Mouse (Mus musculus): Measurements from ENCODE around the gene Tas2r144. TPM values are rescaled to one million over a fixed set of nuclear protein-coding genes. Genes with fewer than 3 reads are reported as not detected.

Gene Tas2r144
- not detected for total RNA-seq (2021)
- long read RNA-seq, experiment 1 = 0 reads
- long read RNA-seq, experiment 2 = 0 reads

DNA sequence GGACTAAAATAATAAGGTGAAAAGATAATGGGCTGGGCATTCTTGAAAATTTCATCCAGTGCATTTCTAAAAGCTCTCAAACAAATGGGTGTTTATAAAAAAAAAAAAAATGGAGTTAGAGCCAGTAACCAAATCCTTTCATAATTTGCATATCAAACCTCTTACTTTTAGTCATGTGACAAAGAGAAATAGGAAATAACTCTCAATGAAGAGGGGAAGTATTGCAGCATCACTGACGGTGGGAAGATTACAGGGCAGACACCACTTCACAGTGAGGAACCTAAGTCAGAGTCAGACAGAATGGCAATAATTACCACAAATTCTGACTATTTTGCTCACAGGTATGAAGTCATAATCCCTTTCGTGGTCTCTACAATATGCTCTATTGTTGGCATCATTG is at the start of gene Tas2r144:
Gene Tas2r144, plus strand, starts transcription at position 301 of the 400 bp plus-strand sequence.
- no peak for DNase-seq (ENCODE audit: low spot score in 2 of 2)

DNA sequence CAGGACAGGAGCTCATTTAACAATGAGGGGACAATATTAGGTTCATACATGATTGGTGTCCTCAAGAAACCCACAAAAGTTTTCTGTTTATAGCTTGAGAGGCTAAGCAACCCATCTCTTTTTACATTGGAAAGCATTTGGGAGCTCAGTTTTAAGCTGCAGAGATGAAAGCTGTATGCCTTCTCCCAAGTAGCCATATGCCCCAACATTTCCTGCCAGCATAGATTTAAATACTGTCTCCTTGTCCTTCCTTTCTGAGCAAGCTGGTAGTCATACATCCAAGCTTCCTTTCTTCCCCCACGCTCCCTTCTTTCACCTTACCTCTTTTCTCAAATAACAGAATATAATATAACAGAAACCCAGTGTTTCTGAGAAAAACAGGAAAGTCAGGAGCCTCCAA is 32.7 kb upstream of the Tas2r144 start:
- peak; percentile 30 to 36 for DNase-seq (ENCODE audit: low spot score in 2 of 2)

DNA sequence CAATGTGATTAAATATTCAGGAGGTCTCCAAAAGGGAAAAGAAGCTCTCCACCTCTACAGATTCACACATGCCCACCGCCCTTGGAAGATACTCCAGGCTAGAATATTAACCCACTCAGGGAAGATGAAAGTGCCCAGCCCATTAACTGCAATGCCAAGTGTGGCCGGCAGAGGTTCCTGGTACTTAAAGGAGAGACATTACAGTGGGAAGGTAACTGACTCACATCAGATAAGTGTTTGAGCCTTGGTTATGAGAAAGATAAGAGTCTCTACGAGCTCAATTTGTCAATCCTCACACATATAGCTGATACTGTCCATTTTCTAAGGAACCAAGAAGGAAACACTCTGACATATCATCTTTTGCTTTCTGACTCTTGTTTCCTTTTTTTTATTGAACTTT is 28.9 kb upstream of the Tas2r144 start:
- DNase-seq (ENCODE audit: low spot score in 2 of 2) = no peak

DNA sequence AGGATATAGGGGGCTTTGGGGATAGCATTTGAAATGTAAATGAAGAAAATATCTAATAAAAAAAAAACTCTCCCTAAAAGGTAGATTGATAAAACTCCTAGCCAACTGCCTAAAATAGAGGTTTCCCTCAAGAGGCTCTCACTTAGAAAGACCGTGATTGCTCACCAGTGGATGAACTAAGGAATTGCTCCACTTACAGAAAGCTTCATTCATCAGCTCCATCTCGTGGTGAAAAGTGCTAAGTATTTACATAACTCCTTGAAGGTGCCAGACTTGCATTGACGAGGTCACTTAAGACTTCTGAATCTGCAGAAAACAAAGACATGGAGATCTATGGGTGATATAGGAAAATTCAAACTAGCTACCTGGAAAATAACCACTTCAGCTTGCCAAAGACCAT is 17.4 kb upstream of the Tas2r144 start:
- peak; percentile 14 to 21 for DNase-seq (ENCODE audit: low spot score in 2 of 2)

DNA sequence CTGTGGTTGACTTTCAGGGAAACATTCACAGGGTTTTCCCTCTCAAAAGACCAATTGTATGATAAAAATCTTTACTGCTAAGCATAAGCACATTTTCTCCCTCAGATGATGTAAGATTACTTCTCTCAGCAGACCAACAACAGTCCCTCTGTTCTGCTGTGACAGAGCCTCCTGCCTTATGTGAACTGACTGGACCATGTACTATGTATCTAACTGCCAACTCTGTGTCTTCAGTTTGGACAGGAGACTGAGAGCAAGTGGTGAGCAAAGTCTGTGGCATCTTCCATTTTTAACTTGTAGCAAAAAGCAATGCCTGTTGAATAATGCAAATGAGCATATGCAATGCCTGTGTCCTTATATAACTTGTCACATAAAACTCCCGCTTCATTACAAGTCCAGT is 15.6 kb upstream of the Tas2r144 start:
- no peak for DNase-seq (ENCODE audit: low spot score in 2 of 2)

DNA sequence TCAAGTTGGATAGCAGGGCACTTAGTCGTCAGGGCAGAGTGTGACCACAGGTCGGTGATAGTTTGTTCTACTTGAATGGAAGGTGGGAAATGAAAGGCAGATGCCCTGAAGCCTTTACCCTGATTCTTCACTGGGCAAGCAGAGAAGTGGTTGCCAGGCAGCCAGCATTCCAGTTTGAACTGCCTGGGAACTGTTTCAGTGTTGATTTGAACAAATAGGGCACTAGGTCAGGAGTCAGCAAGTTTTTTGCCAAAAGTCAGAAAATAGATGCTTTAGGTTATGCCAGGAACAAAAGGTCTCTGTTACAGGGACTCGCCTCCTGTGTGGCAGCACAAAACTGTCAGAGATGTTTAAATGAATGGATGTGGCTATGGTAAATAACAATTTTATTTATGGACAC is 7.2 kb downstream of the Tas2r144 start:
- no peak for DNase-seq (ENCODE audit: low spot score in 2 of 2)

DNA sequence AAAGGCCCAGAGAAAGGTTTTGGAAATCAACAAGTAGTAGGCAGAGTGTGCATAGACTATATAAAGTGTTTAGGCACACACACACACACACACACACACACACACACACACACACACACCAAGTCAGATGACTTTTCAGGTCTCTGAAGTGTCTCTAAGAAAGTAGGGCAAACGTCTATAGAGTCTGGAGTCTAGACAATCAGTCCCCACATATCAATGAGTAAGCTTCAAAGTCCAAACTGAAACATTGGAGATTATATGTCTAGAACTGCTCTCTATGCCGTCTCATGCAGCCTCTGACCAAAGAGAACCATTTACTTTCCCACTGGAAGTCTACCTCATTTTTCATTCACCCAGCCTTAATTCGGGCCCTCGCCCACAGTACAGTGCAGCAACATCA is 9.9 kb downstream of the Tas2r144 start:
- no peak for DNase-seq (ENCODE audit: low spot score in 2 of 2)

DNA sequence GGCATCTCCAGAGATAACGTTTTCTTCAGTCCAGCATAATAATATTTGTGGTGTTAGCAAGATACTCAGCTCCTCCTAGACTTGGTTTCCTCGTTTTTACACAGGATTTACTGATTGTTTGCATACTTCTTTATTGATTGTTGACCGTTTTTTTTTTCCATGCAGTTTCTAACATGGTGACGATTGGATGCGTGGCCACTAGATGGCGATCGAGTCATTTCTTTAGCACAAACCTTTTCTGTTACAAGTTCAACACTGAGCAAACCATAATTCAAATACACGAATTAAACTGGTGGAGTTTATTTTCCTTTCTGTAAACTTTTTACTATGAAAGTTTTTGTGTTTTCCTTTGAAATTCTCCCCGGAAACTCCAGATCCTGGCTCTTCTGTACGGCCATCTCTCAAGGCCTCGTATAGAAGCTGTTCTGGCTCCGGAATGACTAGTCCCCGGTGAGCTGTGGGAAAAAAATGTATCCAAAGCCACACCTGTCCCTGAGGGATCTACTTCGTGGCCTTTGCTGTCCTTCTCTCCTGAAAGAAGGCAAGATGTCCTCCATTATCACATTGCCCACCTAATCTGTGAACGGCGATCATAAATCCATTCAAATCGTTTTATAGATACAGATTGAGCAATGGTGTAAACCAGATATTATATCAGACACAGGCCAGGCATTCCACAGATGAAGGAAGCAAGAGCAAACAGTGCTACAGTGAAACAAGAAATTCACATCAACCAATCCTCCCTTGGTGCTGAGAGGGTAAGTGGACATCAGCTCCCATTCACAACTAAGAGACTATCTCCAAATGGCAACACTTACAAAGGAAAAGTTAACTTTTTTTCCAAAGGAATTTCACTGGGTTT is 12.3 kb downstream of the Tas2r144 start:
- peak; percentile 58 to 78 for DNase-seq (ENCODE audit: low spot score in 2 of 2)

DNA sequence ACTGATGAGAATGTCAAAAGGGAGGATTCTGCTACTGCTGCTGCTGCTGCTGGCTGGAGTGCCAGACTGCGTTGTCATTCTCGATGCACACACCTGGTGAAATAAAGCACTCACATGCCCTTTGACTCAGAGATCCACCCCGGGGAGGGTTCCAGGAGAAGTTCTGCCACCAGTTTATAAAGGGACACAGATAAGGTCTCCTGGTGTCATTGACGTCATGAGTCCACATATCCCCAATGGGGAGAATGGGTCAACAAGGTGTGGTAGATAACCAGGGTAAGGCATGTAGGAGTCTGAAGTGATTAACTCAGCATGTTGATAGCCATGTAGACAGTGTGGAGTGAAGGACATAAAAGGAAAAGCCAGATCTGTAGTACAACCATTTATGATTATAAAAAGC is 14.5 kb downstream of the Tas2r144 start:
- no peak for DNase-seq (ENCODE audit: low spot score in 2 of 2)

DNA sequence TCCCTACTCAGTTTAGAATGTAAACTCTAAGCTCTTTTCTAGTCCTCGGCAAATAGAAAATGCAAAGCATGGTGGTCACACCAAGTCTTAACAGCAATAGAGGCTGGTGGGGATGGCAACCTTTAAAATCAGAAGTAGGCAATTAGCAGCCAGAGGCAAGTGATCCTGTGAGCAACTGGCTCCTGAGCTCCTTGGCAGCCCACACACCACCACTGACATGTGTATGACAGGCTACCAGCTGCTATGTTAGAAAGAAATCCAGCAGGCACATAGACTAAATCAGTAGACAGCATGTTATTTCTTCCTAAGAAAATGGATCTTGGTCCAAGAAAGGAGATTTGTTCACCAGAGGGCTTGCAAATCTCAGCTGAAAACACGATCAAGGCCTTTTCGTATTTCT is 16.1 kb downstream of the Tas2r144 start:
- DNase-seq (ENCODE audit: low spot score in 2 of 2) = peak; percentile 25 to 47

DNA sequence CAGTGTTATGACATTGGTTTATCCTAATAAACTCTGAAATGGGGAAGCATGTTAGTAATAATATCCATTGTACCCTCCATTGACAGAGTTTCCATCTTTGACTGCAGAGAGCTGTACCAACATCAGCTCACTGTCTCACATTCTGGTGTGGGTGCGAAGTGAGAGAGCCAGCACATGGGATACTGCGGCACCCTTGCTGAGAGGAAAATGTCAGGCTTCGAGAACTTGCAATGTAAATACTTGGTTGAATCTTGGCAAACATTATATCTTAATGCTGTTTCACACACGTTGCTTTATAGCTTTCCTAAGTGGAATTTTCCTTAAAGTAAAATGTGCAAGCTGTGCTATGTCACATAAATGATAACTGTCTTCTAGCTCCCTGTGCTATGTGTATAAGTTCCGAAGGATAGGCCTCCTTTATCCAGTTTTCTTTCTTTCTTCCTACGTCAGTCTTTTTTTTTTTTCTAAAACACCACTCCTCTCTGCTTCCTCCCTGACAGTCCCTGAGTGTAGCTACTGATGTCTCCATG is 22.2 kb downstream of the Tas2r144 start:
- DNase-seq (ENCODE audit: low spot score in 2 of 2) = peak; percentile 24 to 47

DNA sequence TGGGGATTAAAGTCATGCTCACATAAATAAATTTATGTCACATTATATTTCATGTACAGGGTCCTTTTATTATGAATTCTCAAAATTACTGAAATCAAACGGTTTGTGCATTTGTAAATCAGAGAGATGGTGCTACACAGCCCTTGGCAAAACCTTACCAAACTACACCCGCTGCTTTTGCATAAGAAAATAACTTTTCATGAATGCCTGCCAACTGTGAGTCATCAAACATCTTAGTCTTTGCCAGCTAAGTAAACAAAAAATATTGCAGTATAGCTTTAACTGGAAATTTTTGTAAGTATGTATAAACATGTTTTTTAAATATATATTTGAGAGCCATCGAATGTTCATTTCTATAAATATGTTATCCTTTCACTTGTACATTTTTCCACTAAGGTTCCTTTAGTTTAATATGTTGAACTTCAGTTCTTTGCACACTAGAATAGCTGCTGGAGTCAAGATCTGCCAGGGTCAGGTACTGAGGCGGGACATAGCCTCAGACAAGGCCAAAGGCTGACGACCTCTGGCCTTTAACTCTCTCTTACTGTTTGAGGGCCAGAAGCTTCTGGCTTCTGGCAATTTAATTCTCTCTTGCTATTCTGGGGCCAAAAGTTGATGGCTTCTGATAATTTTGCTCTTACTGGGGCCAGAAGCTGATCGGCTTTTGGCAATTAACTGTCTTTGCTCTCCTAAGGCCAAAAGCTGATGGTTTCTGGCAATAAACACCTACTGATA is 26.4 kb downstream of the Tas2r144 start:
- no peak for DNase-seq (ENCODE audit: low spot score in 2 of 2)

DNA sequence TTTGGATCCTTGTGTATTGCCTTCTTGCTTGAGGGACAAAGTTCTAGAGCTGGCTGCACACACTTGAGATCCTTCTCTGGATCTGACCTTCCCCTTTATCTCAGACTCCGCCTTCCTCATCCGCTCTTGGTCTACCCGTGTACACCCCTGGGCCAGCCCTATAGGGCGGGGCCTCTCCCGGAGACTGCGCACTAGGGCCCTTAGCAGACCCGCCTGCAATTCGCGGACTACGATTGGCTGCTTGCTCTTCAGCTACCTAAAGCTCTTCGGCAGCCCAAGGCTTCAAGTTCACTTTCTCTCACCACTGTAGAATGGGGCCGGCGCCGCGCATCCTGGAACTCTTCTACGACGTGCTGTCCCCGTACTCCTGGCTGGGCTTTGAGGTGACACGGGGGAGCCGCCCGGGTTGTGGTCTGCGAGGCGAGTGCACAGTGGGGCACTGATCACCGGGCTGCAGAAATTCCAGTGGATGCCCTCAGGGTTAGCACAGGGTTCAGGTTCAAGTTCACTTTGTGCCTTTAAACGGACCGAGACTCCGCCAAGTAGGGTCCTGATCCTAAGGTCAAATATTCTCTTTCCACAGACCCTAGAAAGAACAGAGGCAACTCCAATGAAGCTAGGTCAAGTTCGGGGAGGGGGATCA is 30.7 kb downstream of the Tas2r144 start, which contains the start of gene Gstk1:
Gene Gstk1, plus strand, starts transcription at position 225 of the 643 bp plus-strand sequence.
- peak; percentile 61 to 71 for DNase-seq (ENCODE audit: low spot score in 2 of 2)

DNA sequence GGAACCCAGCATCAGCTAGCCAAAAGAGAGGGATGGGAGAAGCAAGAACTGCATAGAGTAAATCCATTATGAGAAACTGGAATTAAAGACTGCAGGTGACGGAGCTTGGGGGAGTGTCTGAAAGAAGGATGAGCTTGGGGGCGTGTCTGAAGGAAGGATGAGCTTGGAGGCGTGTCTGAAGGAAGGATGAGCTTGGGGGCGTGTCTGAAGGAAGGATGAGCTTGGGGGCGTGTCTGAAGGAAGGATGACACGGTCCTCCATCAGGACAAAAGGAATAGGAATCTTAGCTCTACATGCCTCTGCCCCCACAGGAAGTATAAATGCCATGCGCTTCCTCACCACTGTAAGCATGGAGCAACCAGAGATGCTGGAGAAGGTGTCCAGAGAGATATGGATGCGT is 32.0 kb downstream of the Tas2r144 start:
- DNase-seq (ENCODE audit: low spot score in 2 of 2) = no peak

DNA sequence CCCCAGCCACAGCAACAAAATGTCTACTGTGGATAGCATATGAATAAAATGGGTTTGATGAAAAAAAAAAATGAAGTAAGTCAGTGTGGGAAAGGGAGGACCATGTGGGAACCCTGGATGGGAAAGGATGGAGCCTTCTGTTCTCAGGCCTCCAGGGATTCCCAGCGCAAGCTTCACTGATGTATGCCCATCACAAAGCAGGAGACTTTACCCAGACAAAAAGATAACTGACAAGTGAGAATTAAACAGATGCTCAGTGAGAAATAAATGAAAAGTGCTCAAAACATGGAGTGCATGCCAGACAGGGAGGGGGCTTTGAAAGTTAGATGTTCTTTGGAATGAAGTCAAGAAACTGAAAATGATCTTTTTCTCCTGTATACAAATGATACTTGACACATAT is 32.9 kb downstream of the Tas2r144 start:
- DNase-seq (ENCODE audit: low spot score in 2 of 2) = no peak

DNA sequence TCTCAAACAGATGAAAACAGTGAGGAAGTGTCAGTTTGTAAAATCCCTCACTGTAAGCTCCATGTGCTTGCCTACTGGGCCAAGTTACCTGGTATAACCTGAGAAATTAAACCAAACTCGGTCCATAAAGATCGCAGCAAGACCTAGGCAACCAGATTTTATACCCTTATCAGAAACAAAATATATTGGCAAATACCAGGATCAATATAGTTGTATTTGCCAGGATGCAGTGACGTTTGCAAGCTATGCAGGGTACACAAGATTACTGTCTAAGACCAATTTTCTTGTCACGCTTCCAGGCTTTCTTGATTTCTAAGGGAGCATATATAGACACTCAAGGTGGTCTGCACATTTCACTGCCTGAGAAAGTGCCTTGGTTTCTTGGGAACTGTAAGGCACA is 36.7 kb downstream of the Tas2r144 start:
- no peak for DNase-seq (ENCODE audit: low spot score in 2 of 2)

DNA sequence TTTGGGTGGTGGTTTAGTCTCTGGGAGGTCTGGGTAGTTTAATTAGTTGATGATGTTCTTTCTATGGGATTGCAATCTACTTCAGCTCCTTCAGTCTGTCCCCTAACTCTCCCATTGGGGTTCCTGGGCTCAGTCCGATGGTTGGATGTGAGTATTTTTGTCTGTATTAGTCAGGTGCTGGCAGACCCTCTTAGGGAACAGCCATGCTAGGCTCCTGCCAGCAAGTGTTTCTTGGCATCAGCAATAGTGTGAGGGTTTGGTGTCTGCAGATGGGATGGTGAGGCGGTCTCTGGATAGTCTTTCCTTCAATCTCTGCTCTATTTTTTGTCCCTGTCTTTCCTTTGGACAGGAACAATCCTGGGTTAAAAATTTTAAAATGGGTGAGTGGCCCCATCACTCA is 38.0 kb downstream of the Tas2r144 start:
- no peak for DNase-seq (ENCODE audit: low spot score in 2 of 2)

DNA sequence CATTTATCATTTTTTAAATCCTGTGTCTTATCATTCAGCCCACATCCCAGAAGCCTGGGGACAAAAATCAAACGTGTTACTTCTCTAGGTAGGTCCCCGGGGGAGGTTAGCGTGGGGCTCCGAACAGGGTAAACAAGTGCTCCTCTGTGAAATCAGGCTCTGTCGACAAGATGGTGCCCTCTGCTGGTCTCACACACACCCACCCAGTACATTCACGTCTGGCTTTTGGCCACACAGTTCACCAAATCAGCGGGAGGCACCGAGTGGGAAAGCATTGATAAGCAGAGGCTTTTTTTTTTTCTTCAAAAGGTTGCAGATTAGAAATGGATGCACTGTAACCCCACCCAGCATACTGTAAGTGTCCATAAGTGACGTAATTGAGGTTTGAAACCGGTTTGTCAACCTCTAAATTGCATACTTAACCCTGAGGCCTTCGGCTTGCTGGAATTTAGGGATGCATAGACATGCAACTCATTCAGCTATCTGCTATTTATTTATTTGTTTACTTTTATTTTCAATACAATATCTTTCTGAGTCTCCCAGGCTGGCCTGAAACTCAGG is 42.3 kb downstream of the Tas2r144 start:
- peak; percentile 59 to 66 for DNase-seq (ENCODE audit: low spot score in 2 of 2)

DNA sequence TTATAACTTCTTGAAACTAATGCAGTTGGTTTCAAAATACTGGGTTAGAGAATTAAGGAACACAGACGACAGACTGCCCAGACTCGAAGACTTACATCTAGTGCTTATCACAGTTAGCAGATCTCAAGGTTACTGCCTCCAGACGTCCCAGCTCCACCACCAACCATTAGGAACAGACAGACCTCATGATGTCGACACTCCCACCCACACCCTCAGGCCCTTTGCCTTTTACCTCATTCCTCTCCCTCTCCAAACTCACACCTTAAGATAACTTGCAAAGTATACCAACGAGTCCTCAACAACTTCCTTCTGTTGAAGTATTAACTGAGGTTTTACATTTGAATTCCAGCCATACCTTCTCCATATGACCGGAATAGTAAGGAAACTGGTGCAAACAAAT is 45.3 kb downstream of the Tas2r144 start:
- DNase-seq (ENCODE audit: low spot score in 2 of 2) = no peak

DNA sequence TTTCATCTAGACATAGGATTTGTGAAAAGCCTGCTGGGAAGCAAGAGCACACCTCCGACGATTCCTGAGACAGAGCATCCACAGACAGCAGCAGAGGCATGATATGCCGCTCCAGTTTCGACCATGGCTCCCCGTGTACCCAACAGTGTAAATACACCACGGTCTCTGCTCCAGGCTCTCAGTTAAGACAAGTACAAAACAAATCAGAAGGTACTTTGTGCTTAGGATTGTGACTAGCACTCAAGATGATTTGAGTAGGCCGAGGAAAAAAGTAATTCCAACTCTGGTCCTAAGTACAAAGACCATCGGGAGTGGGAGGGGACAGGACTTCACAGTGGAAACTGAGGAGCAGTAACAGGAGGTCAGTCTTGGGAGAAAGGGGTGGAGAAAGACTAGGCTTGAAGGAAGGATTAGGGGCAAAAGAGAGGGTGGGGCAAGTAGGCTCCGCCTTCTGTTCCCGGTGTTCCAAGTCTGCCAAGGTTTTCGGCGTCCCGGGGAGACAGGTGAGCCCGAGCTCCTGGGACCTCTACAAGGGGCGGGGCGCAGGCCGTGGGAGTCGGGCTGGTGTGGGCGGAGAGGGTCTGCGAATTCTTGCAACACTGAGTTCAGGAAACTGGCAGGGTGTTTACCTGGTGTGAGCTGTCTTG is 46.5 kb downstream of the Tas2r144 start, which contains the start of gene Tmem139:
Gene Tmem139, plus strand, starts transcription at position 447 of the 647 bp plus-strand sequence.
- no peak for DNase-seq (ENCODE audit: low spot score in 2 of 2)

Data from left cerebral cortex, adult 18-20 months (tissue).